Mouse (Mus musculus) CH12.LX (cell line): ENCODE measurements around the gene Rpgrip1. TPM values are rescaled to one million over a fixed set of nuclear protein-coding genes. Genes with fewer than 3 reads are reported as not detected.

Experiments
- DNase-seq: peaks from one replicate; pipeline ENCODE4 v3.0.0-alpha.2; 2013; ENCODE audit errors: extremely low read depth
- H3K27ac ChIP-seq: 2 replicates; pipeline ENCODE4 v1.5.1; 2012; ENCODE audit warnings: low read depth, mild to moderate bottlenecking, control low read depth, moderate library complexity; ENCODE audit not compliant: insufficient read depth
- H3K27me3 ChIP-seq: replicated peaks from 2 replicates; pipeline ENCODE3; 2012; ENCODE audit warnings: inconsistent platforms
- H3K36me3 ChIP-seq, 2 experiments: replicated peaks in 1 of 2; 2 replicates each; pipeline versions ENCODE3 to v1.6.1; 2012; ENCODE audit warnings: inconsistent platforms in 1 of 2, low read length in 1 of 2, mild to moderate bottlenecking in 1 of 2, mixed read lengths in 1 of 2, moderate library complexity in 1 of 2; ENCODE audit not compliant: control insufficient read depth in 1 of 2, insufficient read depth in 1 of 2
- H3K4me1 ChIP-seq, 2 experiments: 2 replicates each; pipeline ENCODE4 v1.6.1; 2012; ENCODE audit warnings: inconsistent platforms in 1 of 2, moderate library complexity in 1 of 2; ENCODE audit not compliant: insufficient read depth in 2 of 2, control insufficient read depth in 1 of 2
- H3K4me2 ChIP-seq: 2 replicates; pipeline ENCODE4 v1.6.1; 2012; ENCODE audit warnings: low read depth, mild to moderate bottlenecking, control low read depth; ENCODE audit not compliant: poor library complexity, insufficient read depth, severe bottlenecking
- H3K4me3 ChIP-seq, 3 experiments: fragments of 150-350 bp in 1 of 3; sonication (generic) in 1 of 3; replicated peaks in 1 of 3; 2 replicates each; pipeline versions ENCODE3 to v1.5.1; 2011 to 2012; ENCODE audit warnings: low read depth in 2 of 3, low read length in 2 of 3, mild to moderate bottlenecking in 2 of 3, moderate library complexity in 2 of 3, control low read depth in 1 of 3, improper control_type of control experiment in 1 of 3, inconsistent platforms in 1 of 3, mixed read lengths in 1 of 3; ENCODE audit not compliant: poor library complexity in 1 of 3
- H3K79me2 ChIP-seq: replicated peaks from 2 replicates; pipeline ENCODE4 v1.6.1; 2012; ENCODE audit warnings: mild to moderate bottlenecking, moderate library complexity; ENCODE audit not compliant: control insufficient read depth, poor library complexity, insufficient read depth, severe bottlenecking; ENCODE audit errors: extremely low read depth
- H3K9ac ChIP-seq: 2 replicates; pipeline ENCODE4 v1.6.1; 2012; ENCODE audit warnings: low read depth, mild to moderate bottlenecking, control low read depth, moderate library complexity; ENCODE audit not compliant: insufficient read depth
- H3K9me3 ChIP-seq: replicated peaks from 2 replicates; pipeline ENCODE3; 2012; ENCODE audit warnings: low read length, inconsistent platforms, mixed read lengths
- BHLHE40 ChIP-seq: IDR thresholded peaks from 2 replicates; pipeline ENCODE4 v1.6.1; 2011; ENCODE audit warnings: mild to moderate bottlenecking, low read depth, low read length, improper control_type of control experiment
- CHD2 ChIP-seq: IDR thresholded peaks from 2 replicates; pipeline ENCODE4 v1.6.1; 2011; ENCODE audit warnings: low read length, improper control_type of control experiment
- E2F4 ChIP-seq: IDR thresholded peaks from 2 replicates; pipeline ENCODE4 v1.6.1; 2011; ENCODE audit warnings: low read depth, low read length, improper control_type of control experiment; ENCODE audit not compliant: insufficient replicate concordance
- ELF1 ChIP-seq: IDR thresholded peaks from 2 replicates; pipeline ENCODE4 v1.6.1; 2014; ENCODE audit warnings: low read depth, mild to moderate bottlenecking, inconsistent platforms, low read length, improper control_type of control experiment
- EP300 ChIP-seq: IDR thresholded peaks from 2 replicates; pipeline ENCODE4 v1.6.1; 2011; ENCODE audit warnings: low read length, improper control_type of control experiment
- ETS1 ChIP-seq: conservative IDR thresholded peaks from 2 replicates; pipeline ENCODE4 v1.6.1; 2012; ENCODE audit warnings: low read depth, mild to moderate bottlenecking, inconsistent platforms, low read length, improper control_type of control experiment, moderate library complexity
- GABPA ChIP-seq: IDR thresholded peaks from 2 replicates; pipeline ENCODE4 v1.6.1; 2012; ENCODE audit warnings: low read depth, low read length, improper control_type of control experiment, inconsistent platforms; ENCODE audit not compliant: insufficient replicate concordance
- HCFC1 ChIP-seq: IDR thresholded peaks from 2 replicates; pipeline ENCODE4 v1.6.1; 2012; ENCODE audit warnings: low read depth, mild to moderate bottlenecking, inconsistent platforms, low read length, improper control_type of control experiment
- IRF4 ChIP-seq: IDR thresholded peaks from 2 replicates; pipeline ENCODE4 v1.6.1; 2014; ENCODE audit warnings: low read depth, mild to moderate bottlenecking, inconsistent platforms, low read length, improper control_type of control experiment
- JUND ChIP-seq: conservative IDR thresholded peaks from 2 replicates; pipeline ENCODE4 v1.6.1; 2011; ENCODE audit warnings: low read depth, low read length, improper control_type of control experiment
- KAT2A ChIP-seq: IDR thresholded peaks from 2 replicates; pipeline ENCODE4 v1.6.1; 2012; ENCODE audit warnings: low read length, improper control_type of control experiment, inconsistent platforms; ENCODE audit not compliant: insufficient replicate concordance
- MAFK ChIP-seq: IDR thresholded peaks from 2 replicates; pipeline ENCODE4 v1.6.1; 2011; ENCODE audit warnings: low read length, improper control_type of control experiment; ENCODE audit not compliant: insufficient replicate concordance
- MAX ChIP-seq: IDR thresholded peaks from 2 replicates; pipeline ENCODE4 v1.6.1; 2011; ENCODE audit warnings: low read length, improper control_type of control experiment
- MAZ ChIP-seq: IDR thresholded peaks from 2 replicates; pipeline ENCODE4 v1.6.1; 2012; ENCODE audit warnings: low read depth, mild to moderate bottlenecking, inconsistent platforms, low read length, improper control_type of control experiment, moderate library complexity
- MEF2A ChIP-seq: IDR thresholded peaks from 2 replicates; pipeline ENCODE4 v1.6.1; 2014; ENCODE audit warnings: low read depth, mild to moderate bottlenecking, inconsistent platforms, low read length, improper control_type of control experiment, borderline replicate concordance
- MXI1 ChIP-seq: IDR thresholded peaks from 2 replicates; pipeline ENCODE4 v1.6.1; 2011; ENCODE audit warnings: mild to moderate bottlenecking, low read depth, low read length, improper control_type of control experiment
- MYC ChIP-seq: IDR thresholded peaks from 2 replicates; pipeline ENCODE4 v1.6.1; 2011; ENCODE audit warnings: low read depth, mild to moderate bottlenecking, improper control_type of control experiment, low read length
- NELFE ChIP-seq: IDR thresholded peaks from 2 replicates; pipeline ENCODE4 v1.6.1; 2011; ENCODE audit warnings: low read depth, low read length, improper control_type of control experiment
- NRF1 ChIP-seq: IDR thresholded peaks from 2 replicates; pipeline ENCODE4 v1.6.1; 2014; ENCODE audit warnings: low read depth, mild to moderate bottlenecking, inconsistent platforms, low read length, improper control_type of control experiment, moderate library complexity
- PAX5 ChIP-seq: IDR thresholded peaks from 2 replicates; pipeline ENCODE4 v1.6.1; 2012; ENCODE audit warnings: low read length, inconsistent platforms, mixed read lengths
- POLR2A ChIP-seq: IDR thresholded peaks from 2 replicates; pipeline ENCODE4 v1.6.1; 2011; ENCODE audit warnings: low read depth, mild to moderate bottlenecking, improper control_type of control experiment, low read length
- RAD21 ChIP-seq: IDR thresholded peaks from 2 replicates; pipeline ENCODE4 v1.6.1; 2011; ENCODE audit warnings: low read depth, mild to moderate bottlenecking, low read length, improper control_type of control experiment, moderate library complexity
- RCOR1 ChIP-seq: conservative IDR thresholded peaks from 2 replicates; pipeline ENCODE4 v1.6.1; 2012; ENCODE audit warnings: low read depth, mild to moderate bottlenecking, inconsistent platforms, low read length, improper control_type of control experiment
- SIN3A ChIP-seq: IDR thresholded peaks from 2 replicates; pipeline ENCODE4 v1.6.1; 2012; ENCODE audit warnings: low read length, improper control_type of control experiment, inconsistent platforms
- TCF12 ChIP-seq: IDR thresholded peaks from 2 replicates; pipeline ENCODE4 v1.6.1; 2014; ENCODE audit warnings: low read depth, mild to moderate bottlenecking, inconsistent platforms, low read length, improper control_type of control experiment
- UBTF ChIP-seq: IDR thresholded peaks from 2 replicates; pipeline ENCODE4 v1.6.1; 2012; ENCODE audit warnings: low read depth, mild to moderate bottlenecking, inconsistent platforms, low read length, improper control_type of control experiment, moderate library complexity
- USF1 ChIP-seq: IDR thresholded peaks from 2 replicates; pipeline ENCODE4 v1.6.1; 2014; ENCODE audit warnings: low read depth, mild to moderate bottlenecking, inconsistent platforms, low read length, improper control_type of control experiment
- USF2 ChIP-seq: conservative IDR thresholded peaks from 2 replicates; pipeline ENCODE4 v1.6.1; 2011; ENCODE audit warnings: low read depth, low read length, improper control_type of control experiment
- ZMIZ1 ChIP-seq: IDR thresholded peaks from 2 replicates; pipeline ENCODE4 v1.6.1; 2012; ENCODE audit warnings: low read depth, mild to moderate bottlenecking, inconsistent platforms, low read length, improper control_type of control experiment
- ZNF384 ChIP-seq: IDR thresholded peaks from 2 replicates; pipeline ENCODE4 v1.6.1; 2012; ENCODE audit warnings: low read depth, low read length, improper control_type of control experiment, inconsistent platforms
- dilution Hi-C: fragments of 300-500 bp; cut with MboI; formaldehyde crosslinking; loops from 2 replicates; pipeline ENCODE4 v1.14.3; 2020; ENCODE audit warnings: low sequenced_read_pairs; ENCODE audit not compliant: extremely low pct_unique_long_range_greater_than_20kb, extremely low pct_ligation_motif_present
- in situ Hi-C: fragments of 300-500 bp; cut with MboI; formaldehyde crosslinking; loops from 3 replicates; pipeline ENCODE4 v1.14.3; 2019; ENCODE audit warnings: low sequenced_read_pairs, low pct_ligation_motif_present, low pct_unique_long_range_greater_than_20kb, mixed read lengths
- polyA plus RNA-seq: library from polyadenylated mRNA; unstranded; fragments of >175 nt; gene quantifications from 2 replicates; pipeline ENCODE4 v1.2.1, GENCODE M21; 2012; ENCODE audit warnings: low read depth; ENCODE audit not compliant: insufficient read length
- total RNA-seq, 2 experiments: library from RNA; depleted of rRNA; stranded (reverse); fragments of 300-350 nt in 1 of 2; fragments of >200 nt in 1 of 2; gene quantifications; 2 replicates each; pipeline ENCODE4 v1.2.3; 2012 to 2014

The Rpgrip1 gene
- total and polyA plus RNA-seq, 3 experiments: 7.3 to 41.8 (median 15.0) TPM

GRCm38 (mm10) chr14:52133584-52133983, 23.1 kb downstream of the Rpgrip1 start:
- Histone ChIP-seq H3K9ac (no peak overlapping the region; the same call in 1 of the 2 replicates), H3K4me1 (peaks cover 2 to 13% of the 10 kb centered on the region in 2 experiments; a peak in 3 of 4 replicates), H3K9me3 (peaks cover 6% of the 10 kb centered on the region), H3K4me2 (peak overlapping the region; percentile 19), H3K4me3 (no peak overlapping the region), H3K36me3 (no peaks in the 10 kb centered on the region), H3K79me2 (no peaks in the 10 kb centered on the region), H3K27ac (no peak overlapping the region), H3K27me3 (no peaks in the 10 kb centered on the region)
- TF ChIP-seq MEF2A (peak; percentile 47; the same call in 1 of the 2 replicates), ELF1 (no peak), RAD21 (no peak), MYC (no peak), SIN3A (no peak), MAFK (peak; percentile 73), TCF12 (0 out of 2 replicates have a peak, but pooled peaks have one; percentile 9), ETS1 (no peak), IRF4 (peak; percentile 87), JUND (0 out of 2 replicates have a peak, but pooled peaks have one; percentile 19), EP300 (peak; percentile 90)
- in situ Hi-C loops: no loop called here
- peak; percentile 46 for DNase-seq
- dilution Hi-C loops: no loop called here

GRCm38 (mm10) chr14:52140577-52141444, 30.3 kb downstream of the Rpgrip1 start:
- H3K36me3 ChIP-seq: peaks cover 12 to 26% of the 10 kb centered on the region in 2 experiments
- in situ Hi-C loops (no loop called here), dilution Hi-C loops (no loop called here)
- peak overlapping the region; percentile 80 for H3K27ac ChIP-seq
- 0 out of 2 replicates have a peak, but pooled peaks cover 4% of the 10 kb centered on the region for H3K79me2 ChIP-seq
- no peaks in the 10 kb centered on the region for H3K9me3 ChIP-seq
- peak; percentile 75 for DNase-seq
- peak overlapping the region; percentile 50 to 72 (median 61) for H3K4me3 ChIP-seq
- H3K9ac ChIP-seq: peak overlapping the region; percentile 93
- peak overlapping the region; percentile 88 for H3K4me2 ChIP-seq
- peaks cover 13 to 34% of the 10 kb centered on the region in 2 experiments for H3K4me1 ChIP-seq
- no peaks in the 10 kb centered on the region for H3K27me3 ChIP-seq
- TF ChIP-seq CHD2 (no peak), E2F4 (no peak), BHLHE40 (peak; percentile 81), ZMIZ1 (no peak), HCFC1 (peak; percentile 37), MAX (peak; percentile 84), MAFK (no peak), GABPA (no peak), UBTF (no peak), ZNF384 (peak; percentile 58), ETS1 (peak; percentile 92), USF2 (peak; percentile 80), EP300 (peak; percentile 77), TCF12 (peak; percentile 65), NRF1 (no peak), MAZ (no peak), RCOR1 (no peak), MXI1 (peak; percentile 58), POLR2A (peak; percentile 52), PAX5 (no peak), USF1 (peak; percentile 78), KAT2A (no peak), NELFE (peak; percentile 56; the same call in 1 of the 2 replicates), RAD21 (no peak), ELF1 (peak; percentile 62; the same call in 1 of the 2 replicates)
